Mouse (Mus musculus) heart, postnatal 0 days (tissue): ENCODE data around the gene Cyp1a2.

ENCODE experiments used
- CTCF ChIP-seq: IDR thresholded peaks from 2 replicates; pipeline ENCODE4 v1.5.1; 2016; ENCODE audit warnings: antibody characterized with exemption, control low read depth, low read depth
- EP300 ChIP-seq: IDR thresholded peaks from 2 replicates; pipeline ENCODE4 v1.6.1; 2016; ENCODE audit warnings: antibody characterized with exemption, low read depth

DNA sequence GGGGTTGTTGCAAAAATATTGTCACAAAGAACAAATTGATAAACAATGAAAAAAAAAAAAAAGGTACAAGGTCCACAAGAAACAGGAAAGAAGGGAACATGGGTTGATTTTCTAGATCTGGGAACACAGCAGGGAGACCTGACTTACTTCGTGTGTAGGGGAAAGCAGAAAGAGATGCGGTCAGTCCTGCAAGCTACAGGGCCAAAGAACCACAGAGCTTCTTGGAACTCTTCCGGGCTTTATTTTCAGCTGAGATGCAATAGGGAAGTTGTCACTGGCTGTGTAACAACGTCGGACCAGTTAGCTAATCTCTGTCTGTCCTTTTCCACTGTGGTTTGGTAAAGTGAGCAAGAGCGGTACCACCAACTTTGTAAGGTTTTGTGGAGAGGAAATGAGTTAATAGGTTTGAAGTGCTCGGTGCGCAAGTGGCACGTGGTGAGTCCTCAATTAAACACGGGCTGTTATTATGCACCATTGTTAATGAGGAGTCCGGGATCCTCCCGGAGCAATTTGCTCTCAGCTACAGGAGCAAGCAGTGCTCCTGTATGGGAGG is 36.9 kb downstream of the Cyp1a2 start:
- TF ChIP-seq CTCF = no peak
- TF ChIP-seq EP300 = no peak
